Mouse (Mus musculus) lung, embryonic 14.5 days (tissue): ENCODE measurements around the gene Lrg1. TPM values are rescaled to one million over a fixed set of nuclear protein-coding genes. Genes with fewer than 3 reads are reported as not detected.

Experiments used
- ATAC-seq: fragments of 200-750 bp; cut with Nextera tagmentation; 2 replicates; pipeline ENCODE4 v1.8.0; 2017; ENCODE audit warnings: mild to moderate bottlenecking, moderate TSS enrichment, moderate library complexity; ENCODE audit not compliant: insufficient read depth
- DNase-seq: peaks from one replicate; pipeline ENCODE4 v3.0.0-alpha.2; 2015
- H3K27ac ChIP-seq: fragments of 300-500 bp; sonication (generic); 2 replicates; pipeline ENCODE4 v1.5.1; 2014; ENCODE audit warnings: low read depth, mild to moderate bottlenecking, moderate library complexity
- H3K27me3 ChIP-seq: fragments of 300-500 bp; sonication (generic); 2 replicates; pipeline ENCODE4 v1.6.1; 2014; ENCODE audit warnings: low read length, control low read depth; ENCODE audit not compliant: insufficient read depth
- H3K36me3 ChIP-seq: fragments of 300-500 bp; sonication (generic); 2 replicates; pipeline ENCODE4 v1.6.1; 2014; ENCODE audit warnings: control low read depth; ENCODE audit not compliant: insufficient read depth
- H3K4me1 ChIP-seq: fragments of 300-500 bp; sonication (generic); 2 replicates; pipeline ENCODE4 v1.6.1; 2014; ENCODE audit warnings: antibody characterized with exemption, control low read depth; ENCODE audit not compliant: insufficient read depth
- H3K4me2 ChIP-seq: fragments of 300-500 bp; sonication (generic); 2 replicates; pipeline ENCODE4 v1.6.1; 2014; ENCODE audit warnings: mild to moderate bottlenecking
- H3K4me3 ChIP-seq: fragments of 300-500 bp; sonication (generic); 2 replicates; pipeline ENCODE4 v1.5.1; 2014; ENCODE audit warnings: low read depth, low read length
- H3K9ac ChIP-seq: fragments of 300-500 bp; sonication (generic); 2 replicates; pipeline ENCODE4 v1.6.1; 2014
- H3K9me3 ChIP-seq: fragments of 300-500 bp; sonication (generic); 2 replicates; pipeline ENCODE4 v1.6.1; 2016; ENCODE audit warnings: low read depth, low read length, control low read depth
- CTCF ChIP-seq: IDR thresholded peaks from 2 replicates; pipeline ENCODE4 v1.5.1; 2016; ENCODE audit warnings: antibody characterized with exemption, low read depth
- WGBS: fragments of 180-500 bp; shearing (Covaris S2); extraction: QIAGEN DNeasy Blood & Tissue Kit; methylation state at CpG from one replicate; pipeline ENCODE4 v1.1.7; 2014; 5-methylcytosine and 5-hydroxymethylcytosine counted together
- polyA plus RNA-seq: library from polyadenylated mRNA; unstranded; fragments of >200 nt; fragmentation: Nextera tagmentation; extraction: Ambion mirVana; gene quantifications from 2 replicates; pipeline ENCODE4 v1.2.1, GENCODE M21; 2014

Gene Lrg1
- polyA plus RNA-seq = 0.17 TPM in 1 of 2 replicates, not detected in the other

GRCm38 (mm10) chr17:56121826-56122225 lies at the start of gene Lrg1:
Gene Lrg1, minus strand, starts transcription at chr17:56122001.
- Histone ChIP-seq H3K9me3 (peaks cover 9% of the 10 kb centered on the region), H3K36me3 (no peaks in the 10 kb centered on the region), H3K27ac (no peak within 1 kb of the TSS), H3K4me3 (no peak within 1 kb of the TSS), H3K4me2 (no peak within 1 kb of the TSS), H3K9ac (no peak within 1 kb of the TSS), H3K27me3 (peaks cover 71% of the 10 kb centered on the region), H3K4me1 (no peaks in the 10 kb centered on the region)
- WGBS = 36% methylated on average over 2 of the region's 2 CpGs
- ATAC-seq (no peak), DNase-seq (no peak)
- TF ChIP-seq CTCF = no peak

- H3K4me2 ChIP-seq = no peak overlapping the region
- H3K4me3 ChIP-seq = no peak overlapping the region
- peaks cover 14% of the 10 kb centered on the region for H3K36me3 ChIP-seq
- no peak for TF ChIP-seq CTCF
- ATAC-seq (no peak), DNase-seq (no peak)
- H3K27me3 ChIP-seq = no peaks in the 10 kb centered on the region
- no peak overlapping the region for H3K27ac ChIP-seq
- no peak overlapping the region; the same call in 1 of the 2 replicates for H3K9ac ChIP-seq
- H3K4me1 ChIP-seq = no peaks in the 10 kb centered on the region
- no peaks in the 10 kb centered on the region for H3K9me3 ChIP-seq
- 71% methylated on average over 9 of the region's 9 CpGs for WGBS
Measured at GRCm38 (mm10) chr17:56171456-56171855, 49.7 kb upstream of the Lrg1 start.

GRCm38 (mm10) chr17:56170636-56171035 lies 48.8 kb upstream of the Lrg1 start:
- Histone ChIP-seq H3K4me2 (no peak overlapping the region), H3K4me3 (no peak overlapping the region), H3K27me3 (no peaks in the 10 kb centered on the region), H3K9ac (no peak overlapping the region), H3K27ac (peak overlapping the region; percentile 19; the same call in 1 of the 2 replicates), H3K4me1 (no peaks in the 10 kb centered on the region), H3K36me3 (peaks cover 7% of the 10 kb centered on the region; the same call in 1 of the 2 replicates), H3K9me3 (no peaks in the 10 kb centered on the region)
- TF ChIP-seq CTCF = no peak
- ATAC-seq (no peak), DNase-seq (no peak)
- 60% methylated on average over 10 of the region's 10 CpGs for WGBS

- Histone ChIP-seq H3K9me3 (no peaks in the 10 kb centered on the region), H3K4me3 (no peak overlapping the region), H3K36me3 (0 out of 2 replicates have a peak, but pooled peaks cover under 1% of the 10 kb centered on the region), H3K4me2 (no peak overlapping the region), H3K27ac (peak overlapping the region; percentile 19; the same call in 1 of the 2 replicates), H3K27me3 (no peaks in the 10 kb centered on the region), H3K4me1 (no peaks in the 10 kb centered on the region), H3K9ac (no peak overlapping the region)
- DNase-seq (peak; percentile 62), ATAC-seq (peak; percentile 33; the same call in 1 of the 2 replicates)
- no peak for TF ChIP-seq CTCF
- 61% methylated on average over 6 of the region's 6 CpGs for WGBS
Measured at GRCm38 (mm10) chr17:56169830-56170229, 48.0 kb upstream of the Lrg1 start.

GRCm38 (mm10) chr17:56165671-56166070 lies 43.9 kb upstream of the Lrg1 start:
- 57% methylated on average over 11 of the region's 11 CpGs for WGBS
- Histone ChIP-seq H3K4me1 (peaks cover 7% of the 10 kb centered on the region; the same call in 1 of the 2 replicates), H3K36me3 (no peaks in the 10 kb centered on the region), H3K4me3 (no peak overlapping the region), H3K27ac (no peak overlapping the region), H3K4me2 (no peak overlapping the region), H3K9ac (no peak overlapping the region), H3K9me3 (no peaks in the 10 kb centered on the region), H3K27me3 (no peaks in the 10 kb centered on the region)
- ATAC-seq (no peak), DNase-seq (no peak)
- no peak for TF ChIP-seq CTCF

GRCm38 (mm10) chr17:56164510-56164909 lies 42.7 kb upstream of the Lrg1 start:
- WGBS = 67% methylated on average over 3 of the region's 3 CpGs
- no peak overlapping the region for H3K4me3 ChIP-seq
- H3K9ac ChIP-seq = no peak overlapping the region
- no peaks in the 10 kb centered on the region for H3K27me3 ChIP-seq
- no peaks in the 10 kb centered on the region for H3K36me3 ChIP-seq
- peaks cover 7% of the 10 kb centered on the region; the same call in 1 of the 2 replicates for H3K4me1 ChIP-seq
- no peak overlapping the region for H3K4me2 ChIP-seq
- H3K9me3 ChIP-seq = no peaks in the 10 kb centered on the region
- DNase-seq (no peak), ATAC-seq (no peak)
- no peak for TF ChIP-seq CTCF
- H3K27ac ChIP-seq = no peak overlapping the region

GRCm38 (mm10) chr17:56163523-56164102 lies 41.8 kb upstream of the Lrg1 start:
- Histone ChIP-seq H3K4me2 (peak overlapping the region; percentile 78), H3K4me1 (peaks cover 7% of the 10 kb centered on the region; the same call in 1 of the 2 replicates), H3K27me3 (no peaks in the 10 kb centered on the region), H3K9me3 (no peaks in the 10 kb centered on the region), H3K36me3 (no peaks in the 10 kb centered on the region), H3K9ac (no peak overlapping the region), H3K4me3 (peak overlapping the region; percentile 44), H3K27ac (no peak overlapping the region)
- ATAC-seq = no peak
- no peak for TF ChIP-seq CTCF
- 72% methylated on average over 6 of the region's 6 CpGs for WGBS
- DNase-seq = no peak
